Mouse (Mus musculus) MEL (cell line): Measurements from ENCODE around the gene Ttll11. TPM values are rescaled to one million over a fixed set of nuclear protein-coding genes. Genes with fewer than 3 reads are reported as not detected.

Experiments used
- DNase-seq: peaks from one replicate; pipeline ENCODE4 v3.0.0; 2011; ENCODE audit warnings: low read depth, low spot score
- H3K27ac ChIP-seq: 2 replicates; pipeline ENCODE4 v1.5.1; 2012; ENCODE audit warnings: low read depth, mild to moderate bottlenecking, control low read depth, low read length, moderate library complexity; ENCODE audit not compliant: control insufficient read depth
- H3K27me3 ChIP-seq, 2 experiments: fragments of 150-350 bp in 1 of 2; sonication (generic) in 1 of 2; 2 replicates each; pipeline ENCODE4 v1.6.1; 2012; ENCODE audit warnings: low read length in 2 of 2, mild to moderate bottlenecking in 2 of 2, improper control_type of control experiment in 1 of 2, moderate library complexity in 1 of 2; ENCODE audit not compliant: insufficient read depth in 2 of 2, control insufficient read depth in 1 of 2
- H3K36me3 ChIP-seq, 2 experiments: 2 replicates each; pipeline ENCODE4 v1.6.1; 2012 to 2014; ENCODE audit warnings: low read length in 2 of 2, improper control_type of control experiment in 1 of 2, inconsistent platforms in 1 of 2, mild to moderate bottlenecking in 1 of 2; ENCODE audit not compliant: insufficient read depth in 2 of 2, control insufficient read depth in 1 of 2
- H3K4me1 ChIP-seq, 2 experiments: fragments of 150-350 bp in 1 of 2; sonication (generic) in 1 of 2; 2 replicates each; pipeline ENCODE4 v1.6.1; 2012; ENCODE audit warnings: low read length in 2 of 2, improper control_type of control experiment in 1 of 2, mild to moderate bottlenecking in 1 of 2; ENCODE audit not compliant: insufficient read depth in 2 of 2, control insufficient read depth in 1 of 2
- H3K4me3 ChIP-seq, 2 experiments: fragments of 150-350 bp in 1 of 2; sonication (generic) in 1 of 2; 2 replicates each; pipeline ENCODE4 v1.5.1; 2012; ENCODE audit warnings: low read depth in 2 of 2, low read length in 2 of 2, mild to moderate bottlenecking in 2 of 2, moderate library complexity in 2 of 2, control low read depth in 1 of 2, improper control_type of control experiment in 1 of 2; ENCODE audit not compliant: control insufficient read depth in 1 of 2, insufficient read depth in 1 of 2
- H3K79me2 ChIP-seq: 2 replicates; pipeline ENCODE4 v1.6.1; 2012; ENCODE audit warnings: mild to moderate bottlenecking, low read length, moderate library complexity; ENCODE audit not compliant: control insufficient read depth, poor library complexity, insufficient read depth
- H3K9ac ChIP-seq: 2 replicates; pipeline ENCODE4 v1.6.1; 2012; ENCODE audit warnings: low read depth, mild to moderate bottlenecking, control low read depth, low read length, moderate library complexity; ENCODE audit not compliant: control insufficient read depth, poor library complexity, severe bottlenecking
- H3K9me3 ChIP-seq: fragments of 150-350 bp; sonication (generic); replicated peaks from 2 replicates; pipeline ENCODE4 v1.6.1; 2012; ENCODE audit warnings: mild to moderate bottlenecking, low read length, improper control_type of control experiment, moderate library complexity; ENCODE audit not compliant: insufficient read depth
- CHD1 ChIP-seq: IDR thresholded peaks from 2 replicates; pipeline ENCODE4 v1.6.1; 2012; ENCODE audit warnings: low read depth, mild to moderate bottlenecking, inconsistent platforms, low read length, improper control_type of control experiment
- CTCF ChIP-seq, 3 experiments: IDR thresholded peaks in 2 of 3; conservative IDR thresholded peaks in 1 of 3; 2 replicates each; pipeline ENCODE4 v1.5.1; 2011 to 2012; ENCODE audit warnings: low read length in 3 of 3, low read depth in 2 of 3, mild to moderate bottlenecking in 2 of 3, improper control_type of control experiment in 1 of 3, inconsistent platforms in 1 of 3, mixed read lengths in 1 of 3, moderate library complexity in 1 of 3; ENCODE audit not compliant: control insufficient read depth in 1 of 3, insufficient read depth in 1 of 3, poor library complexity in 1 of 3, severe bottlenecking in 1 of 3
- EP300 ChIP-seq, 2 experiments: IDR thresholded peaks; 2 replicates each; pipeline ENCODE4 v1.6.1; 2011; ENCODE audit warnings: improper control_type of control experiment in 2 of 2, low read length in 2 of 2, low read depth in 1 of 2, mild to moderate bottlenecking in 1 of 2
- GABPA ChIP-seq: IDR thresholded peaks from 2 replicates; pipeline ENCODE4 v1.6.1; 2012; ENCODE audit warnings: low read depth, mild to moderate bottlenecking, inconsistent platforms, low read length, improper control_type of control experiment, moderate library complexity
- JUND ChIP-seq: IDR thresholded peaks from 2 replicates; pipeline ENCODE4 v1.6.1; 2011; ENCODE audit warnings: low read depth, mild to moderate bottlenecking, improper control_type of control experiment, low read length
- MAFK ChIP-seq: IDR thresholded peaks from 2 replicates; pipeline ENCODE4 v1.6.1; 2011; ENCODE audit warnings: low read depth, mild to moderate bottlenecking, low read length, improper control_type of control experiment, borderline replicate concordance
- MAZ ChIP-seq: IDR thresholded peaks from 2 replicates; pipeline ENCODE4 v1.6.1; 2012; ENCODE audit warnings: low read depth, mild to moderate bottlenecking, inconsistent platforms, low read length, improper control_type of control experiment
- NELFE ChIP-seq: IDR thresholded peaks from 2 replicates; pipeline ENCODE4 v1.6.1; 2011; ENCODE audit warnings: low read depth, low read length, improper control_type of control experiment
- NRF1 ChIP-seq: IDR thresholded peaks from 2 replicates; pipeline ENCODE4 v1.6.1; 2014; ENCODE audit warnings: low read depth, mild to moderate bottlenecking, inconsistent platforms, low read length, improper control_type of control experiment, moderate library complexity; ENCODE audit not compliant: poor library complexity, insufficient read depth, severe bottlenecking
- POLR2A ChIP-seq, 2 experiments: IDR thresholded peaks; 2 replicates each; pipeline ENCODE4 v1.6.1; 2011 to 2012; ENCODE audit warnings: low read length in 2 of 2, mild to moderate bottlenecking in 2 of 2, control low read depth in 1 of 2, improper control_type of control experiment in 1 of 2, low read depth in 1 of 2, moderate library complexity in 1 of 2; ENCODE audit not compliant: control insufficient read depth in 1 of 2, insufficient read depth in 1 of 2, poor library complexity in 1 of 2
- RAD21 ChIP-seq: IDR thresholded peaks from 2 replicates; pipeline ENCODE4 v1.6.1; 2011; ENCODE audit warnings: mild to moderate bottlenecking, low read depth, low read length, improper control_type of control experiment
- SIN3A ChIP-seq: IDR thresholded peaks from 2 replicates; pipeline ENCODE4 v1.6.1; 2012; ENCODE audit warnings: low read length, improper control_type of control experiment, inconsistent platforms
- SMC3 ChIP-seq: IDR thresholded peaks from 2 replicates; pipeline ENCODE4 v1.6.1; 2011; ENCODE audit warnings: low read depth, low read length, improper control_type of control experiment
- TCF12 ChIP-seq: IDR thresholded peaks from 2 replicates; pipeline ENCODE4 v1.6.1; 2014; ENCODE audit warnings: low read depth, mild to moderate bottlenecking, inconsistent platforms, low read length, improper control_type of control experiment, moderate library complexity
- ZC3H11A ChIP-seq: IDR thresholded peaks from 2 replicates; pipeline ENCODE4 v1.6.1; 2012; ENCODE audit warnings: low read depth, mild to moderate bottlenecking, inconsistent platforms, low read length, improper control_type of control experiment
- ZKSCAN1 ChIP-seq: IDR thresholded peaks from 2 replicates; pipeline ENCODE4 v1.6.1; 2012; ENCODE audit warnings: low read depth, mild to moderate bottlenecking, inconsistent platforms, low read length, improper control_type of control experiment, moderate library complexity
- ZNF384 ChIP-seq: IDR thresholded peaks from 2 replicates; pipeline ENCODE4 v1.6.1; 2012; ENCODE audit warnings: low read depth, mild to moderate bottlenecking, inconsistent platforms, low read length, improper control_type of control experiment
- polyA plus RNA-seq, 2 experiments: library from polyadenylated mRNA; stranded (reverse) in 1 of 2; unstranded in 1 of 2; fragments of >175 nt in 1 of 2; fragments of >200 nt in 1 of 2; gene quantifications; 2 replicates each; pipeline versions ENCODE4 v1.2.1 to v1.2.4; 2012; ENCODE audit warnings: low replicate concordance in 2 of 2, low read depth in 1 of 2; ENCODE audit not compliant: insufficient read length in 2 of 2, insufficient read depth in 1 of 2, missing spikeins in 1 of 2
- total RNA-seq: library from RNA; depleted of rRNA; stranded (reverse); fragments of 300-350 nt; gene quantifications from 2 replicates; pipeline ENCODE4 v1.2.3, GENCODE M21; 2012

The Ttll11 gene
- total and polyA plus RNA-seq, 3 experiments: 1.2 to 2.5 TPM; not detected in 1

DNA sequence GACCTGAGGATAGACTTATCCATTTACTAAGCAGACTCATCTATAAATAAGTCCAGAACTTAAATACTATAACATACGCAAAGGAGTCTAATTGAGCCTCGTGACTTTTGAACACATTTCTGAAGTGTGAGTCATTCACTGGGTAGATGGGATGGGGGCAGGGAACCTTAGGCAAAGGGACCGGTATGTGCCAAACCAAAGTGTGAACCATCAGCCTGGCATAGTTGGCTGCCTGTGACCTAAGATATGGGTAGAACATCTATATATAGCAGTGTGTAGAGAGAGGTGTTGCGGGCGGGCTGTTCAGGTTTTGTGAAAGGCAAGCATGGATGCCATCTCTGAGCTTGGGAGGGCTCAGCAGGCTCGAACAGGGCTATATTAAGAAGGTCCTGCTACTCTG is 14.6 kb upstream of the Ttll11 start:
- H3K4me1 ChIP-seq: peaks cover 5 to 18% of the 10 kb centered on the region in 2 experiments; a peak in 3 of 4 replicates
- no peak overlapping the region for H3K9ac ChIP-seq
- H3K9me3 ChIP-seq: no peaks in the 10 kb centered on the region
- peaks cover 0 to 9% of the 10 kb centered on the region in 2 experiments; a peak in 2 of 4 replicates for H3K36me3 ChIP-seq
- no peak for TF ChIP-seq NELFE
- no peak for TF ChIP-seq POLR2A (IDR thresholded peaks at IDR 0.05; ENCODE audit: control insufficient read depth in 1 of 2, insufficient read depth in 1 of 2, low read depth in 1 of 2, low read length in 2 of 2, poor library complexity in 1 of 2)
- DNase-seq: no peak
- no peak overlapping the region for H3K4me3 ChIP-seq
- H3K79me2 ChIP-seq: no peaks in the 10 kb centered on the region
- peaks cover 0 to 3% of the 10 kb centered on the region in 2 experiments; a peak in 2 of 4 replicates for H3K27me3 ChIP-seq
- no peak overlapping the region for H3K27ac ChIP-seq

DNA sequence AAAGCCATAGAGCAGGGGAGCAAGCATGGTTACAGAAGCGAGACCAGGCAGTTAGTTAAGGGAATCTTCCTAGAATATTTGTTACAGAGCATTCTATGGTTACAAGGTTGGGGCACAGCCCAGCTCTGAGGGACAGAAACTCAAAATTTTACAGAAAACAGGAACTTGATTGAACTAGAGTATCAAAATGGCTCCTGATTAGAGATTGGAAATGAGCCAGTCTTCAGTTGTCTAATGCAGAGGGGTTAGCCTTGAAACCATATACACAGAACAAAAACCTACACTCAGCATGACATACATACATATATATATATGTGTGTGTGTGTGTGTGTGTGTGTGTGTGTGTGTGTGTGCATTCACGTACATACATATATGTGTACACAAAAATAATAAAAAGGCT is 13.8 kb upstream of the Ttll11 start:
- H3K4me1 ChIP-seq: peaks cover 5 to 18% of the 10 kb centered on the region in 2 experiments; a peak in 3 of 4 replicates
- TF ChIP-seq CHD1 (no peak), EP300 (IDR thresholded peaks at IDR 0.05; ENCODE audit: low read depth in 1 of 2, low read length in 2 of 2) (peak in 1 of 2 experiments; percentile 55; a peak in 1 of 4 replicates), ZNF384 (no peak)
- DNase-seq: peak; percentile 78
- H3K27ac ChIP-seq: peak overlapping the region; percentile 30; the same call in 1 of the 2 replicates
- H3K36me3 ChIP-seq: peaks cover 0 to 9% of the 10 kb centered on the region in 2 experiments; a peak in 2 of 4 replicates
- H3K79me2 ChIP-seq: no peaks in the 10 kb centered on the region
- H3K9ac ChIP-seq: no peak overlapping the region
- 0 out of 4 replicates have a peak overlapping the region, but pooled peaks of 1 of the 2 experiments have one; percentile 9 for H3K4me3 ChIP-seq
- peaks cover 0 to 3% of the 10 kb centered on the region in 2 experiments; a peak in 2 of 4 replicates for H3K27me3 ChIP-seq
- H3K9me3 ChIP-seq: no peaks in the 10 kb centered on the region

DNA sequence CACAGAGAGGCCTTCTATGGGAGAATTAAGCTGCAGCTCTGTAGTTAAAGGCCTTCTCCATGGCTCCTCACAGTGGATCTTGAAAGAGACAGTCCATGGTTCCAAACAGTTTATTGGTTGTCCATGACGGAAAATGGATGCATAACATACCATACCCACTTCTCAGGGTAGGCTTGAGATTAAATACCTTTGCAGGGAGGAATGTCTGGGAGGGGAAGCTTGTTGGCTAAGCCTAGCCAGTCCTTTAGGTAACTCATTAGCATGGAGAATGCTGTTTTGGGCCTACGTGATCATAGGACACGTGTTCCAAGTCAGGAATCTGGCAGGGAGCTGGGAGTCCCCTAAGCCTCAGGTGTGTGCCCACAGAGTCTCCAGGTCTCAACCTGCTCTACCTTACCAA is 12.5 kb upstream of the Ttll11 start:
- H3K4me3 ChIP-seq: no peak overlapping the region
- H3K79me2 ChIP-seq: no peaks in the 10 kb centered on the region
- TF ChIP-seq MAZ (no peak), GABPA (no peak)
- no peaks in the 10 kb centered on the region for H3K9me3 ChIP-seq
- H3K36me3 ChIP-seq: peaks cover 0 to 9% of the 10 kb centered on the region in 2 experiments; a peak in 2 of 4 replicates
- no peak overlapping the region for H3K9ac ChIP-seq
- H3K4me1 ChIP-seq: peaks cover 5 to 18% of the 10 kb centered on the region in 2 experiments; a peak in 3 of 4 replicates
- no peak for DNase-seq
- H3K27ac ChIP-seq: no peak overlapping the region
- peaks cover 6 to 13% of the 10 kb centered on the region in 2 experiments for H3K27me3 ChIP-seq

- Histone ChIP-seq H3K4me1 (peaks cover 2 to 14% of the 10 kb centered on the region in 2 experiments; a peak in 3 of 4 replicates), H3K36me3 (peaks cover 0 to 12% of the 10 kb centered on the region in 2 experiments; a peak in 2 of 4 replicates), H3K9ac (no peak overlapping the region), H3K4me3 (no peak overlapping the region), H3K79me2 (peaks cover 9% of the 10 kb centered on the region), H3K27ac (no peak overlapping the region), H3K9me3 (no peaks in the 10 kb centered on the region), H3K27me3 (peaks cover 10 to 28% of the 10 kb centered on the region in 2 experiments)
- no peak for TF ChIP-seq TCF12
- no peak for TF ChIP-seq NRF1
- no peak for TF ChIP-seq MAFK
- TF ChIP-seq RAD21: peak; percentile 77
- TF ChIP-seq SMC3: peak; percentile 90
- no peak for TF ChIP-seq JUND
- TF ChIP-seq ZNF384: peak; percentile 41
- peak; percentile 56 to 85 (median 74); a peak in 5 of 6 replicates for TF ChIP-seq CTCF (IDR thresholded peaks at IDR 0.05 in 2 of 3, conservative IDR thresholded peaks at IDR 0.05 in 1 of 3; ENCODE audit: control insufficient read depth in 1 of 3, insufficient read depth in 1 of 3, low read depth in 2 of 3, low read length in 3 of 3, poor library complexity in 1 of 3, severe bottlenecking in 1 of 3)
- no peak for TF ChIP-seq CHD1
- TF ChIP-seq ZKSCAN1: no peak
- peak; percentile 59 for TF ChIP-seq ZC3H11A
- peak; percentile 25; the same call in 1 of the 2 replicates for TF ChIP-seq SIN3A
- peak; percentile 83 for DNase-seq
Observed at GRCm38 (mm10) chr2:35983869-35984268, 4.2 kb upstream of the Ttll11 start.
